Mouse (Mus musculus) myocyte (in vitro differentiated cells): ENCODE data around the gene Zfp612.
"Not testable (repeated sequence)": the region's sequence is repeated elsewhere in the genome, so short reads cannot be mapped to it uniquely, and the experiment has no call there.

Experiments used
- CEBPB ChIP-seq: IDR thresholded peaks from 2 replicates; pipeline ENCODE4 v1.6.1; 2011; ENCODE audit warnings: mild to moderate bottlenecking, moderate library complexity; ENCODE audit not compliant: poor library complexity, insufficient read depth, severe bottlenecking
- E2F4 ChIP-seq: IDR thresholded peaks from one replicate; pipeline ENCODE4 v1.6.1; 2011; ENCODE audit warnings: mild to moderate bottlenecking, control low read depth, moderate library complexity; ENCODE audit not compliant: insufficient read depth
- MAX ChIP-seq: IDR thresholded peaks from one replicate; pipeline ENCODE4 v1.6.1; 2011; ENCODE audit warnings: low read depth, mild to moderate bottlenecking, control low read depth
- MYOD1 ChIP-seq, 3 experiments: IDR thresholded peaks; one replicate each; pipeline ENCODE4 v1.6.1; 2011; ENCODE audit warnings: control low read depth in 2 of 3, low read depth in 2 of 3, mild to moderate bottlenecking in 2 of 3, moderate library complexity in 1 of 3; ENCODE audit not compliant: insufficient read length in 2 of 3, control insufficient read depth in 1 of 3
- MYOG ChIP-seq, 3 experiments: IDR thresholded peaks; one replicate each; pipeline ENCODE4 v1.6.1; 2011; ENCODE audit warnings: control low read depth in 2 of 3, low read depth in 2 of 3, mild to moderate bottlenecking in 2 of 3; ENCODE audit not compliant: insufficient read length in 2 of 3, control insufficient read depth in 1 of 3, insufficient read depth in 1 of 3
- POLR2A ChIP-seq: IDR thresholded peaks from one replicate; pipeline ENCODE4 v1.6.1; 2011; ENCODE audit warnings: low read depth, mild to moderate bottlenecking, control low read depth, moderate library complexity; ENCODE audit not compliant: insufficient read length
- POLR2AphosphoS2 ChIP-seq: IDR thresholded peaks from one replicate; pipeline ENCODE4 v1.6.1; 2011; ENCODE audit warnings: low read depth, control low read depth; ENCODE audit not compliant: insufficient read length
- REST ChIP-seq: IDR thresholded peaks from one replicate; pipeline ENCODE4 v1.6.1; 2011; ENCODE audit warnings: mild to moderate bottlenecking, control low read depth, moderate library complexity; ENCODE audit not compliant: insufficient read depth, insufficient read length
- SRF ChIP-seq: IDR thresholded peaks from one replicate; pipeline ENCODE4 v1.6.1; 2011; ENCODE audit warnings: low read depth; ENCODE audit not compliant: control insufficient read depth, insufficient read length
- TCF12 ChIP-seq: IDR thresholded peaks from one replicate; pipeline ENCODE4 v1.6.1; 2011; ENCODE audit warnings: mild to moderate bottlenecking, control low read depth; ENCODE audit not compliant: poor library complexity, insufficient read depth, severe bottlenecking
- TCF3 ChIP-seq: IDR thresholded peaks from one replicate; pipeline ENCODE4 v1.6.1; 2011; ENCODE audit warnings: low read depth, control low read depth; ENCODE audit not compliant: insufficient read length
- USF1 ChIP-seq: IDR thresholded peaks from one replicate; pipeline ENCODE4 v1.6.1; 2011; ENCODE audit warnings: low read depth, mild to moderate bottlenecking, control low read depth, moderate library complexity

DNA sequence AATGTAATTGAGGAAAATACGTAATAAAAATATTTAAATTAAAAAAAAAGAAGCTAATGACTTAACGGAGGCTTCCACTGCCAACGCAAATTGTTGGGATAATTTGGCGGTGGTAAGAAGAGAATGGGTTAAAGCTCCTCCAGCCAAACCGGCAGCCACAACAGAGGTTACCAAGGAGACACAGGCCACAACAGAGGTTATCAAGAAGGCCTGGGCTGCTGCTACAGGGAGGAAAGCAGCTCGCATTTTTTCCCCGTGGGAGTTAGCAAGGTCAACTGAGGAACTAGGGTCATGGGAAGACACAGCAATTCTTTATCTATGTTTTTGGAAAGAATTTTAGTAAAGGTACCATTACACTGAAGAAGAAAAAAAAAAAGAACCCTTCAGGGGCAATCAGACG is 45.8 kb upstream of the Zfp612 start:
- not testable (repeated sequence) for TF ChIP-seq USF1; POLR2A; MAX; POLR2AphosphoS2; TCF12; SRF; MYOG (IDR thresholded peaks at IDR 0.05; ENCODE audit: control insufficient read depth in 1 of 3, insufficient read depth in 1 of 3, insufficient read length in 2 of 3, low read depth in 2 of 3); REST; MYOD1 (IDR thresholded peaks at IDR 0.05; ENCODE audit: control insufficient read depth in 1 of 3, insufficient read length in 2 of 3, low read depth in 2 of 3); CEBPB; TCF3; E2F4
